Mouse (Mus musculus) 3134 (cell line): ENCODE results near the gene Pbxip1.

Experiments used
- DNase-seq: peaks from one replicate; pipeline ENCODE4 v3.0.0-alpha.2; 2011; ENCODE audit warnings: low spot score; ENCODE audit not compliant: insufficient read length; ENCODE audit errors: extremely low read depth

Pbxip1 gene

DNA sequence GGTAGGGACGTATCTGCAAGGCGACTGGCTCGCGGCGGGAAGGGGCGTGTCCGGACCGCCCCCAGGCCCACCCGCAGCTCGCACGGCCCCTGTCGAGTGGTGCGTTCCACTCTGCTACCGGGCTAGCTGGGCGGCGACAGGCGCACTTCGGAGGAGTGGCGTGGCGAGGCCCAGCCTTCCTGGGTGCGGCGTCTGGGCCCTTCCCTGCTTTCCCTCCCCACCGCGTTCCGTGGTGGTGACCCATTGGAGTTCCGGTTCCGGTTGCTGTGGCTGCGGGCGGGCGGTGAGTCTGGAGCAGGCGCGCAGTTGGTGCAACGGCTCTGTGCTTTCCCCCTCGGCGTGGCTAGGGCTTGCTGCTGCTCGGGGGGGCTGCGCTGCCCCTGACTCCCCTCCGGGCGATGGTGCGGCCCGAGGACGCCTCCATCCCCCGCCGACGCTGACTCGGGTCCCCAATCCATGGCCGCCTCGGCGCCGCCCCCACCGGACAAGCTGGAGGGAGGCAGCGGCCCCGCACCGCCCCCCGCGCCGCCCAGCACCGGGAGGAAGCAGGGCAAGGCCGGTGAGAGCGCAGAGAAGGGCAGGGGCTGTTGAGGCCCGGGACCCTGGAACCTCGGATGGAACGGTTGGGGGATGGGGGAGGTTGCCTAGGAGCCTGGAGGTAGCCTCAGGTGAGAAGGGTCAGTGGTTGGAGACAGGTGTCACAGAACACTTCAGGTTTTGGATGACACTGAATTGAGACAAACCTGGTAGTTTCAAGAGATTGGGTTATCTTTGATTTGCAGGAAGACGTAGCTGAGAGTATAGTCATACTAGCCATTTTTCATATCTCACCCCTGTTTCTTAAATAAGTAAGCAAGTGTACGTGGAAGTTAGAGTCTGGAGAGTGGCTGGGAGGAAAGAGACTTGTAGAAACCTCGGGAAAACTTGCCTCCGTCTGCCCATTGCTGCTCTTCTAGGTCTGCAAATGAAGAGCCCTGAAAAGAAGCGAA, 6.0 kb upstream of the Pbxip1 start, which contains the start of gene Pygo2:
Gene Pygo2 (plus strand): TSS at position 44 of the 989 bp plus-strand sequence.
- DNase-seq = peak; percentile 99

- DNase-seq = no peak
These were observed 3.9 kb upstream of the Pbxip1 start for GRCm38 (mm10) chr3:89432606-89433005.

- DNase-seq = no peak
These were observed 2.0 kb upstream of the Pbxip1 start for GRCm38 (mm10) chr3:89434532-89434931.

- DNase-seq = no peak
These were observed 1.5 kb upstream of the Pbxip1 start for GRCm38 (mm10) chr3:89435041-89435440.

GRCm38 (mm10) chr3:89437269-89437668, 763 bp downstream of the Pbxip1 start:
- no peak for DNase-seq

GRCm38 (mm10) chr3:89440691-89441090, 4.2 kb downstream of the Pbxip1 start:
- no peak for DNase-seq

GRCm38 (mm10) chr3:89448720-89449537, 12.4 kb downstream of the Pbxip1 start:
- no peak for DNase-seq

GRCm38 (mm10) chr3:89449541-89449940, 13.0 kb downstream of the Pbxip1 start:
- DNase-seq = peak; percentile 59

GRCm38 (mm10) chr3:89451916-89452315, 15.4 kb downstream of the Pbxip1 start:
- no peak for DNase-seq

GRCm38 (mm10) chr3:89454401-89455177, 18.1 kb downstream of the Pbxip1 start, which contains the start of gene Pmvk:
Pmvk (plus strand) TSS chr3:89454541.
- no peak for DNase-seq

- no peak for DNase-seq
These were observed 19.3 kb downstream of the Pbxip1 start for GRCm38 (mm10) chr3:89455786-89456285.

DNA sequence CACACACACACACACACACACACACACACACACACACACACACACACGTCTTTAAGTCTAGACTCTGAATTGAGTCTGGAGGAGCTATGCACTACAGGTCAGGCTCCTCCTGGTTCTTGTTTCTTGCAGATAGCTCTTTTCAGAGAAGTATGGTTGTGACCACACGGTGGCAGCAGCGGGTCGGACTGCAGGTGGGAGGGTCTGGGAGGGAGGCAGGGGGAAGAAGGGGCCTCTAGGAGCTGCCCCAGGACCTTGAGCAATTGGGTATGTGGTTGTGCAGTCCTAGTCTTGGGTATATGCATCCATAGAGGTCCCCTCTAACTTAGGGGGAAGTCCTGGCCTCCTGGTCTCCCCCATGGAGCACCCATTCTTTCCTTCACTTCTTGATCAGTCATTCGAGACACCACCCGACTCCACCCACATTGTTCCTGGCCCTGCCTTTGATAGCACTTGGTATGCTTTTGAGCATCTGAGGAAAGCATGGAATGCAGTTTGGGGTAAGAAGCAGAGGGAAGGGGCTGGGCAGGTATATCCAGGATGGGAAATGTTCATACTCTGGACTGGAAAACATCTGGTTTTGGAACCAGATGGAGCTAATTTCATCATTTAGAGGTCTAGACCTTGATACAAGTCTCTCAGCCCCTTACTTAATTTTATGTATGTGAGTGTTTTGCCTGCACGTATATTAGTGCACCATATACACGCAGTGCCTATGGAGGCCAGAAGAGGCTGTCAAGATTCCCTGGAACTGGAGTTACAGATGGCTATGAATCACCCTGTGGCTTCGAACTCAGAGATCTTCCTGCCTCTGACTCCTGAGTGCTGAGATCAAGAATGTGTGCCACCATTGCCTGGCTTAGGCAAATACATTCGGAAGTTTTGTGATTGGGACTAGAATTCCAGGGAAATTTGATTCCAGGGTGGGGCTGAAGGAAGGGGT, 20.5 kb downstream of the Pbxip1 start:
- DNase-seq = peak; percentile 79

DNA sequence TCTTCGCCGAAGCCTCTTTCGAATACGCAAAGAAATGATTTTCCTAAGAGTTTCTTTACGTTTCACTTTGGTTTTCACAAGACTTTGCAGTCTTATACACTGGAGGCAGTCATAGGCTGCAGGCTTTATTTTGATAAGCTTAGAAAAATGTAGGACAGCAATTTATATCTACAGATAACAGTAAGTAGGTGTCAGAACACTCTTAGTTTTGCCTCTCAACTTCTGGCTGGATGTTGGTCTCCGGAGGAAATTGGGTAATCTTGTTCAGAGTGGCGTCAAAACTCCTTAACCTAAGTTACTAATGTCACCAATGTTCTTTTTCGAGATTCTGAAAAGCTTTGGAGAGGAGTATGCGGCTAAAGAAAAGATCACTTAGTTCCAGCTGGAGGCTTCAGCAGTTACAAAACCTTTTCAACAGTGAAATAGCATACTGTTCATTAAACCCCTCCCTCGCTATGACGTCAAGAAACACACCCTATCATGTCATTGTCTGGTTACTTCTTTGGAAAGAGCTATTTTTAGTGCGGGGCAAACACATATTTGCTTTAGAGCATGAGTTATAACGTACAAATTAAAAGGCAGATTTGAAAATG, 22.0 kb downstream of the Pbxip1 start:
- no peak for DNase-seq

DNA sequence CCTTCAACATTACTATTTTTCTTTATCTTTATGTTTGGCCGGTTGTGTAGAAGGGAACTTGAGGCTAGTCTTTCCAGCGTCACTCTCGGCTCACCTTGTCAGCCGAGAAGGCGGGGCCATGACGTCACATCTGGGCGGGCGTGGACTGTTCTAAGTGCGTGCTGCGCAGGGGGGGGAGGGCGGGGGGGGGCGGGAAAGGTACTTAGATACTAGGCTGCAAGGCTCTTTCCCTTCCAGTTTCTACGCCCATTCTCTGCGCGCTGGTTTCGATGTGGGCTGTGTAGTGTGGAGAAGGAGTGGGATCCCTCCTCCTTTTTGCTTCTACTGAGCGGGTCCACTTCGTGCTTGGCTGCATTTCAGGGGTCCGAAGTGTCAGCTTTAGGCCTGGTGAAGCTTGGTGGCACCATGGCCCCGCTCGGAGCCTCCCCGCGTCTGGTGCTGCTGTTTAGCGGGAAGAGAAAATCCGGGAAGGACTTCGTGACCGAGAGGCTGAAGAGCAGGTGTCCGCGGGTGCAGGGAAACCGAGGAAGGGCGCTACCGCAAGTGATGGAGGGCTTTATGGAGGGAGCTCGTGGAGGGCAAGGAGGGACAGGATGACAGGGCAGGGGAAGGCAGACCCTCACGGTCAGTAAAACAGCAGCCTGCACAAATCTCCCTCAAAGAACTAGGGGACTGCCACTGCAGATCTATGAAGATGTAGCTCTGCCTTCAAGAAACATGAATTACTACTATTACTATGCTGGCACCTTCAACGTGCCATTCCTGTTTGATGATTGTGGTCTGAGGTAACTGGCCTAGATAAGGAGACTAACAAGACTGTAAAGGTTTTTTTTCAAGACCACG, 22.7 kb downstream of the Pbxip1 start:
- DNase-seq = peak; percentile 86

DNA sequence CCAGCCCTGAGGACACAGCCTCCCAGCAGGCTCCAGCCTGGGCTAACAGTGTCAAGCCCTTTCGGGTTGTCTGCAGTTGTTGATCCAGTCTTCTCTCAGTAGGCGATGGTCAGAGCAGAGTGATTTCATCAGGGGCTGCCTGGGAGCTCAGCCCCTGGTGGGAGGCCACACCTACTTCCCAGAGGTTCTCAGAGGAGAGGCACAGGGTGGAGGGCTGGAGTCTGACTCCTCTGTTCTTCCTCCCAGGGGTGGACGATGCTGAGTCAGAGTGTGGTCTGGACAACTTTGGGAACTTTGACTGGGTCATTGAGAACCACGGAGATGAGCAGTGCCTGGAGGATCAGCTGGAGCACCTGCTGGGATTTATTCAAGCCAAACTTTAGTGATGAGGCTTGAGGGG, 31.8 kb downstream of the Pbxip1 start:
- DNase-seq = peak; percentile 55

- DNase-seq = no peak
These were observed 35.8 kb downstream of the Pbxip1 start for GRCm38 (mm10) chr3:89472280-89472679.

- no peak for DNase-seq
These were observed 37.3 kb downstream of the Pbxip1 start for GRCm38 (mm10) chr3:89473838-89474237.

DNA sequence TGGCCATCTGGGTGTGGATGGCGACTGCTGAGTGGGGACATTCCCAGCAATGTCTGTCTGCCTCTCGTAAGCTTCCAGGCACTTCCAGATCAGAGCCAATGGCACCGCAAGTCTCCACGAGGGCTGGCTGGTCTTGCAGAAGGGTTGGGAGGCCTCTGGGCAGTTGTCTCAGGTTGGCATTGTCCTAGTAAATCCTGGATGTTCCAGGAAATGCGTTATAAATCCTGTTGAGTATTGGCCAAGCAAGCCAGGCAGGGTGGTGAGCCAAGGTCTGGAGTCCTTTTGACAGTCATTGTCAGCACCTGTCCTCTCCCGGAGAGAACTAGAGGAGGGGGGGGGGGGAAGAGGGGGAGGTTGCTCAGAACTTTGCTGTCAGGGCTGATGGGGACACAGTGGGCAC, 42.5 kb downstream of the Pbxip1 start:
- no peak for DNase-seq
